Mouse (Mus musculus) inflammation-experienced regulatory T-cells, adult 16 weeks (primary cell): ENCODE data around the gene Hspb1. TPM values are rescaled to one million over a fixed set of nuclear protein-coding genes. Genes with fewer than 3 reads are reported as not detected.

Source experiments
- polyA plus RNA-seq: library from polyadenylated mRNA; unstranded; fragments of 100-300 nt; shearing (Covaris generic); gene quantifications from one replicate; pipeline ENCODE4 v1.2.1, GENCODE M21; 2017

Gene Hspb1
- 1.6 TPM for polyA plus RNA-seq

GRCm38 (mm10) chr5:135887675-135888102 lies at the start of gene Hspb1:
TSS of gene Hspb1 (plus strand) at chr5:135887919.

GRCm38 (mm10) chr5:135934481-135935175 lies 46.9 kb downstream of the Hspb1 start, which contains the start of gene Ywhag:
TSS of gene Ywhag (minus strand) at chr5:135934616.

Other genes with a start within 250 kb of the Hspb1 start
- gene Por, start 217.9 kb upstream of the Hspb1 start, polyA plus RNA-seq: 93.5 TPM
- gene Tmem120a, start 143.5 kb upstream of the Hspb1 start, polyA plus RNA-seq: 72.4 TPM
- 1.0 TPM for gene Styxl1, start 109.5 kb upstream of the Hspb1 start, polyA plus RNA-seq
- gene Mdh2, start 109.4 kb upstream of the Hspb1 start, polyA plus RNA-seq: 565 TPM
- not detected for gene Srrm3, start 81.0 kb upstream of the Hspb1 start, polyA plus RNA-seq
- gene Ywhag, start 46.7 kb downstream of the Hspb1 start, polyA plus RNA-seq: 65.2 TPM
- 1.1 TPM for gene Ssc4d, start 86.6 kb downstream of the Hspb1 start, polyA plus RNA-seq
- gene Zp3, start 92.2 kb downstream of the Hspb1 start, polyA plus RNA-seq: not detected
- gene Dtx2, start 106.9 kb downstream of the Hspb1 start, polyA plus RNA-seq: 25.0 TPM
- gene Upk3b, start 150.6 kb downstream of the Hspb1 start, polyA plus RNA-seq: not detected
- gene Upk3bl, start 166.6 kb downstream of the Hspb1 start, polyA plus RNA-seq: not detected
- gene Rasa4, start 196.0 kb downstream of the Hspb1 start, polyA plus RNA-seq: 2.5 TPM
- 171 TPM for gene Polr2j, start 228.7 kb downstream of the Hspb1 start, polyA plus RNA-seq
- 62.9 TPM for gene Lrwd1, start 248.2 kb downstream of the Hspb1 start, polyA plus RNA-seq
- gene Alkbh4, start 248.2 kb downstream of the Hspb1 start, polyA plus RNA-seq: 81.7 TPM